Mouse (Mus musculus) lung, adult 18-20 months (tissue): Measurements from ENCODE around the gene Slc25a16.
"Not testable (repeated sequence)": the region's sequence is repeated elsewhere in the genome, so short reads cannot be mapped to it uniquely, and the experiment has no call there.

Experiments used
- DNase-seq, 2 experiments: peaks; one replicate each; pipeline ENCODE4 v3.0.0; 2022; ENCODE audit warnings: mixed read lengths in 2 of 2

Slc25a16 gene

DNA sequence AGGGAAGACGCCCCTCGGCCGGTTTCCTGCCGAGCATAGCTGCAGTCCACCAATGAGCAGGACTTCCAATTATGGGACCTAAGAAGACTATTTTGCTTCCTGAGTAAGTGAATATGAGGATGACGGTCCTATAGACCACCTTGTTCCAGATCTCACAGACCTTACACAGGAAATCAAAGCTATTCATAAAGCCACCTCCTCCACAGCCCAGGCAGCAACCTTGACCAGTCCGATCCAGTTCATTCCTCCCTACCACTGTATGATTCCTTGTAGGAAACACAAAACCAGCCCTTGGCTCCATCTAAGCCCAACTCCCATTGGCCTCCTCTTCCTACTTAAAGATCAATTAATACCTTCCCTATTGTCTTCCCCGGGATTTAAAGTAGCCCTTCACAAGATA lies 14.1 kb upstream of the Slc25a16 start:
- DNase-seq = no peak

GRCm38 (mm10) chr10:62908896-62909295 lies 11.5 kb upstream of the Slc25a16 start, which contains the start of gene Tet1:
TSS of gene Tet1 (minus strand) at chr10:62908996.
- DNase-seq = not testable (repeated sequence)

- no peak for DNase-seq
Observed at GRCm38 (mm10) chr10:62911120-62911519, 9.3 kb upstream of the Slc25a16 start.

- DNase-seq = no peak
Observed at GRCm38 (mm10) chr10:62918985-62919384, 1.4 kb upstream of the Slc25a16 start.

DNA sequence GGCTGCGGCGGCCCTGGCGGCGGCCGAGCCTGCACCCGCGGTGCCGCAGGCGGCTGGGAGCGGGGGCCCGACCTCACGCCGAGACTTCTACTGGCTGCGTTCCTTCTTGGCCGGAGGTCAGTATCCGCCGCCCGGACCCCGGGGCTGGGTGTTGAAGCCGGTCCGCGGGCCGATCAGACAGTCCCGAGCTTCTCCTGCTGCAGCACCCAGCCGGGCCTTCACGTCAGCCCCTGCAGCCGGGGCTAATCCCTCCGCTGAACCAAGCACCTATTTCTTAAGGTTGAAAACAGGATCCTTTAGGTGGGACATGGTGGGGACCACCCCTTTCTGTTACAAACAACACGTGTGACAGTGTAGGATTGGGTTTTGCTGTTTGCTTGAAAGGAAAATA lies 328 bp downstream of the Slc25a16 start:
- no peak for DNase-seq

- DNase-seq = no peak
Observed at GRCm38 (mm10) chr10:62924096-62924635, 3.7 kb downstream of the Slc25a16 start.

- no peak for DNase-seq
Observed at GRCm38 (mm10) chr10:62932381-62932780, 11.9 kb downstream of the Slc25a16 start.

DNA sequence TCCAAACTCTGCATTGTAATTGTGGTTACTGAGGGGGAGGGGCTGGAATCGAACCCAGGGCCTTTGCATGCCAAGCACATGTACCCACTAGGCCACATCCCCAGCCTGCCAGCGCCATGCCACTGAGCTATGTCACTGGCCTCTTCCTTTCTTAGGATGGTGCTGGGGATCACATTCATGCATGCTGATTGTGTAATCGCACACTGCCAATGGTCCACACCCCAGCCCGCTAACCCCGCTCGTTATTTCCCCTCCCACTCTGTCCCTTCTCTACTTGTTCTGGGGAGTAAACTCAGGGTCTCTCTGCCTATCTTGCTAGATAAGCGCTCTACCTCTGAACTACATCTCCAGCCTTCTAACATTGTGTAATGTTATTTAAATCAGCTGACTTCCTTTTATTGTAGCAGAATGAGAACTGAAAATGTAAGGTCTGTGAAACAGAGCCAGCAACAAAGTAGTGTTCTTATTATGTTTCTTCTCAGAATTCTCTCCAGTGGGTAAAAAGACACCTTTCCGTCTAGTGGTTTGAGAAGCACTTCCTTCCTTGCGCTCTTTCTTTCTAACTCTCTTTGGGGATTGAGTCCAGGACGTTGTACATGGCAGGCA lies 24.6 kb downstream of the Slc25a16 start:
- no peak for DNase-seq

- DNase-seq = peak; percentile 73 to 79
Observed at GRCm38 (mm10) chr10:62946738-62947471, 26.5 kb downstream of the Slc25a16 start, which contains the start of gene Dna2. TSS of gene Dna2 (plus strand) at chr10:62947026.

DNA sequence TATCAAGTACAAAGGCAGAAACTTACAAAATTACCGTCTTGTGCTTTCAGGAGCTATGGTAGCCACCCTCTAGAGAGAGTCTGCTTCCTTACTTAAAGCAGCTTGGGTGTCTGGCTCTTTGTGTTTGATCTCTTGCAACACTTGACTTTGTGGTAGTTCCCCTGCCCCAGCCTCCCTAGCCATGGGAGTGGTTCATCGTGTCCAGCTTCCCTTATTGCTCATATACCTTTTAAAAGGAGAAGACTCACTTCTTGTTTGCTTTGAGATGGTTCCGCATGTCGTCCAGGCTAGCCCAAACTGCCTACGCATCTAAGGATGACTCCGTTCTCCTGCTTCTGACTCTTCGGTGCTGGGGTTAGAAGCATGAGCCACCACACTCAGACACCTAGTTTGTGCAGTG lies 28.1 kb downstream of the Slc25a16 start:
- DNase-seq = peak; percentile 38 to 40

GRCm38 (mm10) chr10:62963956-62964355 lies 43.5 kb downstream of the Slc25a16 start:
- DNase-seq = no peak

GRCm38 (mm10) chr10:62965796-62966195 lies 45.4 kb downstream of the Slc25a16 start:
- no peak for DNase-seq

- DNase-seq = no peak
Observed at GRCm38 (mm10) chr10:62966291-62966690, 45.9 kb downstream of the Slc25a16 start.

DNA sequence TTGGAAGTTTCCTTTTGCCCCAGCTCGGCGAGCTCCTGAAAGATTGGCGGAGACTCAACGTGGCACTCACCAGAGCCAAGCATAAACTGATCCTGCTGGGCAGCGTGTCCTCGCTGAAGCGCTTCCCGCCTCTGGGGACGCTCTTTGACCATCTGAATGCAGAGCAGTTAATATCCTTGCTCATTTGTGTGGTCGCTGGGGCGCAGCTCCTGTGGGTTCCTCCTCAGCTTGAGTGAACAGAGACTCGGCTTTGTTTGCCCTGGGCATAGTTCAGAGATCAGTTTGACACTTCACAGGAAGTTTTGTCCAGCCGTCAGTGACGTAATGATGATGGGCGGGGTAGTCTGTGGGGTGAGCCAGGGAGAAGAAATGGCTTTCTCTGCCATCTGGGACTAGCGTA lies 51.4 kb downstream of the Slc25a16 start:
- no peak for DNase-seq

DNA sequence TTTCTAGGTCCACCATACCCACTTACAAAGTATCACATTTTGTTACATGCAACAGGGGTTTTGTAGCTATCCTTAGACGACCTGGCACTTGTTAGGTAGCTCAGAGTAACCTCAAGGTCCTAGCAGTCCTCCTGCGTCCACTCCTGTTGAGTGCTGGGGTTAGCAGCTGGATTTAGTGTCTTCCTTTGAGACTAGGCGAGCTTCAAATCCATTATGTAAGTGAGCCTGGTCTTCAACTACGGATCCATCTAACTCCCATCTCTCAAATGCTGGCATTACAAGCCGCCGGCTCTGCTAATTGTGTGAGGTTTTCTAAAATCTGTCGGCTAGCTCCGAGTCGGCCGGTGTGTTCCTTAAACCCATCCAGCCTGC lies 59.2 kb downstream of the Slc25a16 start:
- DNase-seq = no peak

GRCm38 (mm10) chr10:62980039-62980954 lies 59.9 kb downstream of the Slc25a16 start, which contains the start of gene Rufy2:
TSS of gene Rufy2 (plus strand) at chr10:62980223.
- peak; percentile 71 to 82 for DNase-seq

DNA sequence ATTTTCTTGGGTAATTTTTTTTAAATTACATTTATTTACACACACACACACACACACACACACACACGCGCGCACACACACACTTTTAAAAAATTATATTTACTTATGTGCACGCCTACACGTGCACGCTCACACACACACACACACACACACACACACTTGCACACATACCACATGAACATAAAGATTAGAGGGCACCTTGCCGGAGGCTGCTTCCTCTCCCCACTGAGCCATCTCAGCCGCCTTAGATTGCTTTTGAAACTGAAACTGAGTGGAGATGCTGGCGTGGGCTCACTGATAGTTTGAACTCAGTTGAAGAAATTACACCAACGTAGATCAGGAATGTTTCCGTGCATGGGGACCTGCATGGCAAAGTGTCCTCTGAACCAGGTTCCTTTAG lies 63.6 kb downstream of the Slc25a16 start:
- DNase-seq = no peak

- no peak for DNase-seq
Observed at GRCm38 (mm10) chr10:62984495-62984894, 64.1 kb downstream of the Slc25a16 start.

- no peak for DNase-seq
Observed at GRCm38 (mm10) chr10:62987341-62987740, 66.9 kb downstream of the Slc25a16 start.

DNA sequence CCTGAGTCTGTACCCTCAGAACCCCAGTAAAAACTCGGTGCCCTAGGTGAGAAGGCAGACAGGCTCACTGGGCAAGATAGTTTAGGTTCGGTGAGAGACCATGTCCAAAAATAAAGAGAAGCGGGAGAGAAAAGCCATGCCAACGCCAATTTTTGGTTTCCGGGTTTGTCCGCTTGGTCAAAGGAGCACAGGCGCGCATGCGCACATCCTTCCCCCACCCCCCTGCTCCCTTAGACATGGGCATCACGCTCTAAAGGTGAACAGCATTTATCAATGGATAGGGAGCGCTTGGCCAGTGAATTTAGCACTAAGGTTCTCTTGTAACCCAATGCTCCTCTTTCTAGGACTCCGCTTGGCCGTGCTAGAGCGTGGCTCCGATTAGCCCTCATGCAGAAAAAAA lies 70.2 kb downstream of the Slc25a16 start:
- DNase-seq = no peak

DNA sequence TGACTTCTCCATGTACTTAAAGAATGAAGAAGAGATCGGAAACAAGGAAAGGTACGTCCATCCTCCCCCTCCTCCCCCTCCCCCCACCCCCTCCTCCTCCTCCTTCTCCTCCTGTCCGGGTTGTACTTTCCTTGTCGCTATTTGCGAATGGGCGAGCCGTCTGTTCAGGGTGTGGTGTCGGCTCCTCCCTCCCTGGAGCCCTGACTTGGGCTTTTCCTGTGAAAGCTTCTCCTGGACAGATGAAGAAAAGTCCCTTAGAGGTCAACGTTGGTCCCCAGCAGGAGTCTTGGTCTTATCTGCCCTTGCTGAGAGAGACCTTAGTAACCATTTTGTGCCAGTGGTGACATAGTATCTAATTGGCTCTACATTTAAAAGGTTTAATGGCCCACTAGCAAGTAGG lies 73.6 kb downstream of the Slc25a16 start:
- no peak for DNase-seq
